Mouse (Mus musculus): ENCODE data around the gene Magea3.
"Not testable (repeated sequence)": the region's sequence is repeated elsewhere in the genome, so short reads cannot be mapped to it uniquely, and the experiment has no call there.

Gene Magea3

DNA sequence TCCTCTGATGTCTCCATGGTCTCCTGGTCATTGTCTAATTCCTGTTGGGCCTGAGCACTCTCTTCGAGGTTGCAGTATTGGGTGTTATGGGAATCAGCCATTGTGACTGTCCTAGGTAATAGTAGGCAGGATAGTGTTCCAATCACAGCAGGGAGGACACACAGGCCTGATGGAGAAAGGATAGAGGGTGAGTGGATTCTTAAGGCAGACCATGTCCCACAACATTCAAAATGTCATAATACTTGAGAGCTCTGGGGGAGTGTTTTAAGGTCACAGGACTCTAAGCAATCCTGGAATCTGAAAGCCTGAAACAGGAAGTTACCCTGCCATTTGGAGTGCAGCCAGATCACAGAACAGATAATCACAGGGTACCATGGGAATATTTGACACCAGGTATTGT lies at the start of gene Magea3:
Gene Magea3 (minus strand): TSS at position 101 of the 400 bp plus-strand sequence.
- not testable (repeated sequence) for DNase-seq (ENCODE audit: low read depth, low spot score)

DNA sequence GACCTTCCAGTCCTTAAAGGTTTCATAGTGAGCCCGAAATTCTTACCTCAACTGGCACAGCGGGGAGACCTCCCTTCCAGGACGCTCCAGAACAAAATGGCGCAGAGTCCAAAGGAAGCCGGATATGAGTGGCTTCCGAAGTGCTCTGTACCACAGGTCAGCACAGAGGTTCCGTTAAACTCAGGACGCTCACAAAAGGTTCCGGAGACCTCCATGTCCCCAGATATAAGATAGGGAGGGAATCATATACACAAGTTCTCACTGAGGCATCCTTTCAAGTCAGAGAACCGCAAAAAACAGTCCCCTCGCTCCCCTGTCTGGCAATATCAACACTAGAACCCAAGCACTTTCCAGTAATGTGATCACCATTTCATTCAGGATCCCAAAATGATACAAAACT lies 46.4 kb upstream of the Magea3 start, which contains the start of gene Magea8:
Gene Magea8 (minus strand): TSS at position 101 of the 400 bp plus-strand sequence.
- DNase-seq (ENCODE audit: low read depth, low spot score), result not testable (repeated sequence)

DNA sequence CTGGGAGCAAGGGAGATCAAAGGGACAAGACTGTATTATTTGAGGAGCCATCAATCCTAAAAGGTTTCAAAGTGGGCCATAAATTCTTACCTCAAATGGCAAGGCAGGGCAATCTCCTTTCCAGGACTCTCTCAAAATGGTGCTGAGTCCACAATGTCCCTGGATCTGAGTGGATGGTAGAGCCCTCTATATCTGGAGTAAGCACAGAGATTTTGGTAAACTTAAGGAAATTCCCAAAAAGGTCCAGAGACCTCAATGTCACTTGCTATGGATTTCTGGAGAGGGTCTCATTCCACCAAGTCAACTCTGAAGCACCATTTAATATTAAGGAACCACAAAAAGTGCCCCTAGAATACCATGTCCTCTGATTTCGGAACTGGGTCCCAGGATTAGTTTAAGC lies 13.4 kb downstream of the Magea3 start, which contains the start of gene Magea6:
Gene Magea6 (minus strand): TSS at position 101 of the 400 bp plus-strand sequence.
- not testable (repeated sequence) for DNase-seq (ENCODE audit: low read depth, low spot score)

All from CD4-positive helper T cell, adult 2 months (primary cell).